Mouse (Mus musculus): ENCODE results near the gene Ddx51. TPM values are rescaled to one million over a fixed set of nuclear protein-coding genes. Genes with fewer than 3 reads are reported as not detected.

The Ddx51 gene
- polyA plus RNA-seq, 1 experiment from 2014 or later = 24.3 TPM

- Histone ChIP-seq H3K4me1 (no peaks in the 10 kb centered on the region), H3K4me3 (no peak overlapping the region), H3K9me3 (no peaks in the 10 kb centered on the region), H3K4me2 (replicated peaks) (no peak overlapping the region), H3K9ac (replicated peaks) (no peak overlapping the region), H3K36me3 (peaks cover 93% of the 10 kb centered on the region), H3K27me3 (no peaks in the 10 kb centered on the region), H3K27ac (replicated peaks) (no peak overlapping the region)
- WGBS = 91% methylated on average over 8 of the region's 8 CpGs
- no peak for ATAC-seq (replicated peaks)
Measured at GRCm38 (mm10) chr5:110682041-110682440, 28.8 kb downstream of the Ddx51 start.

DNA sequence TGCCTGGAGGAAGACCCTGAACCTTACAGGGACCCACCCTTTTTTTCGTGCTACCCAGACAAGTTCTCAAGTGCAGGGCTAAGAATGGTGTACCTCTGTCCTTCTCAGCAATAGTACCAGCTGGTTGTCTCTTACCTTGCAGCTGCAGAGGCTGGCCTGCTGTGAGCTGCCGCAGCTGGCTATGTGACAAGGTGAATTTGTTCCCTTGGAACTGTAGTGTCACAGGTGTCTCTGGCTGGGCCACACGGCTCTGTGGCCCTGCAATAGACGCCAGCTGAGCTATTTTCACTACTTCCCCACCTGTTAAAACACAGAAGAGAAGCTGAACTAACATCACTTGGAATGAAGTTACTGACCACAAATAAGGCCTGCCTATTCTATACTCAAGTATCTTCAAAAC, 45.4 kb downstream of the Ddx51 start:
- Histone ChIP-seq H3K9ac (replicated peaks) (no peak overlapping the region), H3K27me3 (no peaks in the 10 kb centered on the region), H3K4me1 (no peaks in the 10 kb centered on the region), H3K36me3 (peaks cover 93% of the 10 kb centered on the region), H3K4me3 (no peak overlapping the region), H3K9me3 (no peaks in the 10 kb centered on the region), H3K4me2 (replicated peaks) (no peak overlapping the region), H3K27ac (replicated peaks) (no peak overlapping the region)
- ATAC-seq (replicated peaks) = no peak
- WGBS = 94% methylated on average over 4 of the region's 4 CpGs

GRCm38 (mm10) chr5:110704004-110704403, 50.8 kb downstream of the Ddx51 start:
- no peak overlapping the region for H3K9ac ChIP-seq (replicated peaks)
- H3K4me3 ChIP-seq = no peak overlapping the region
- WGBS = 93% methylated on average over 1 of the region's 1 CpGs
- no peak for ATAC-seq (replicated peaks)
- no peaks in the 10 kb centered on the region for H3K4me1 ChIP-seq
- no peak overlapping the region for H3K4me2 ChIP-seq (replicated peaks)
- peaks cover 96% of the 10 kb centered on the region for H3K36me3 ChIP-seq
- no peak overlapping the region for H3K27ac ChIP-seq (replicated peaks)
- H3K27me3 ChIP-seq = no peaks in the 10 kb centered on the region
- no peaks in the 10 kb centered on the region for H3K9me3 ChIP-seq

- H3K9ac ChIP-seq (replicated peaks) = no peak overlapping the region
- H3K9me3 ChIP-seq = no peaks in the 10 kb centered on the region
- 82% methylated on average over 4 of the region's 4 CpGs for WGBS
- H3K36me3 ChIP-seq = peaks cover 70% of the 10 kb centered on the region
- H3K27me3 ChIP-seq = no peaks in the 10 kb centered on the region
- no peaks in the 10 kb centered on the region for H3K4me1 ChIP-seq
- no peak overlapping the region for H3K4me3 ChIP-seq
- H3K4me2 ChIP-seq (replicated peaks) = no peak overlapping the region
- no peak overlapping the region for H3K27ac ChIP-seq (replicated peaks)
- no peak for ATAC-seq (replicated peaks)
Measured at GRCm38 (mm10) chr5:110709256-110709655, 56.0 kb downstream of the Ddx51 start.

Small RNA genes lying within 50 kb of the gene (microRNA-seq; reads per million reads assigned to microRNA genes)
- 1.8 reads per million for gene Mir7026

Other genes with a start within 250 kb of the Ddx51 start
- 26.4 and 30.8 TPM in 2 replicates for gene Fbrsl1, start 204.9 kb upstream of the Ddx51 start, polyA plus RNA-seq (2015; fragmentation: Nextera tagmentation; extraction: Ambion mirVana)
- gene Galnt9, start 109.1 kb upstream of the Ddx51 start, polyA plus RNA-seq (2015; fragmentation: Nextera tagmentation; extraction: Ambion mirVana) = 12.8 and 14.2 TPM in 2 replicates
- gene Noc4l, start within 50 bp of the Ddx51 start, polyA plus RNA-seq (2015; fragmentation: Nextera tagmentation; extraction: Ambion mirVana) = 44.4 and 50.5 TPM in 2 replicates
- gene Ep400, start 117.3 kb downstream of the Ddx51 start, polyA plus RNA-seq (2015; fragmentation: Nextera tagmentation; extraction: Ambion mirVana) = 56.6 and 62.1 TPM in 2 replicates
- gene Pus1, start 127.2 kb downstream of the Ddx51 start, polyA plus RNA-seq (2015; fragmentation: Nextera tagmentation; extraction: Ambion mirVana) = 23.6 and 25.7 TPM in 2 replicates
- gene Ulk1, start 156.6 kb downstream of the Ddx51 start, polyA plus RNA-seq (2015; fragmentation: Nextera tagmentation; extraction: Ambion mirVana) = 45.0 and 46.6 TPM in 2 replicates
- gene Hscb, start 186.3 kb downstream of the Ddx51 start, polyA plus RNA-seq (2015; fragmentation: Nextera tagmentation; extraction: Ambion mirVana) = 11.2 and 11.9 TPM in 2 replicates
- 13.1 and 14.3 TPM in 2 replicates for gene Chek2, start 186.5 kb downstream of the Ddx51 start, polyA plus RNA-seq (2015; fragmentation: Nextera tagmentation; extraction: Ambion mirVana)
- 40.7 and 42.8 TPM in 2 replicates for gene Ttc28, start 226.4 kb downstream of the Ddx51 start, polyA plus RNA-seq (2015; fragmentation: Nextera tagmentation; extraction: Ambion mirVana)

All from forebrain, embryonic 15.5 days (tissue).